Mouse (Mus musculus): ENCODE results near the gene Catip.

DNA sequence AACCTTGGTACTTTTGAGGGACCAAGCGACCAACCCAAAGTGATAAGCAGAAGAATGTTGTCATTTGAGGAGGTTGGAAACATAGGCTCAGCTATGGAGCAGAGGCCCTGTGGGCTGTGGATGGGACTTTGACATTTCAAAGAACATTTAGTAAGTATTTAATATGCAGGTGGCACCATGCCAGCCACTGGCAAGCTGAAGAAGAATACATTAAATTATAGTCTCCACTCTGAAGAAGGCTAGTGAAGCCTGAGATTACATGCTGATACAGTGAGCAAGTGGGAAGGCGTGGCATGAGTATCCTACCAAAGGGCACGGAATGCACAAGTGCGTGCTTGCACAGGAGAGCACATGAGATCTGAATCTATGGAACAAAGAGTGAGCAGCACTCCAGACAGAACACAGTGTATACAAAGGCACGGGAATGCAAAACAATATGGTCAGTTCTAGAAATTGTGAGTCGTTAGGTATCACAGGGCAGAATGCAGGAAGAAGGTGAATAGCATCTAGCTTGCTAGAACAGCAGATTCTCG, 31.9 kb upstream of the Catip start:
- no peak for TF ChIP-seq POLR2A (IDR thresholded peaks at IDR 0.05; ENCODE audit: borderline replicate concordance, extremely low read depth, low read depth, low read length)
- no peak for TF ChIP-seq CTCF (IDR thresholded peaks at IDR 0.05; ENCODE audit: insufficient read depth, low read length)

All from lung, adult 2 months (tissue).